ENCODE assay signal across 14 mouse cellular contexts in genomic region chr5:151102262-151102661, GRCm38 (mm10).
A peak's percentile ranks its signal among the peaks of the same experiment; 100 is the strongest.
DNase-seq lines count a peak whose midpoint lies in the region; ATAC-seq and TF ChIP-seq lines count a peak whose summit lies in the region.
"Had no signal": no experiment of that assay in that cellular context is flagged by ENCODE, and none has a peak within 500 bp of the region (broad histone marks: within the 10 kb centered on the region; RNA-seq: fewer than 3 reads in every experiment).

No protein-coding gene starts in this region.

- peaks cover 9% of the 10 kb centered on the region for H3K79me2 ChIP-seq in heart, adult 2 months (replicated peaks; ENCODE audit: control insufficient read depth, insufficient read depth, low read length)

- no peak for TF ChIP-seq POLR2A in heart, adult 2 months (IDR thresholded peaks at IDR 0.05; ENCODE audit: insufficient read depth, low read depth, low read length)
- no peak for TF ChIP-seq POLR2A in bone marrow macrophage, adult 2 months (IDR thresholded peaks at IDR 0.05; ENCODE audit: borderline replicate concordance, low read depth, low read length)
- no peak for TF ChIP-seq POLR2A in small intestine, adult 2 months (IDR thresholded peaks at IDR 0.05; ENCODE audit: low read depth, low read length)

- no peak for TF ChIP-seq EP300 in heart, adult 2 months (IDR thresholded peaks at IDR 0.05; ENCODE audit: insufficient read depth, low read depth, low read length)
- no peak for TF ChIP-seq EP300 in lung, postnatal 0 days (IDR thresholded peaks at IDR 0.05)

- H3K27ac ChIP-seq in heart, adult 2 months = no peak overlapping the region
- H3K27ac ChIP-seq in heart, embryonic 10.5 days = no peak overlapping the region
- no peak overlapping the region for H3K27ac ChIP-seq in lung, postnatal 0 days (ENCODE audit: low read length)
- H3K27ac ChIP-seq in bone marrow macrophage, adult 2 months (ENCODE audit: insufficient read depth, low read depth, low read length) = no peak overlapping the region
- no peak overlapping the region for H3K27ac ChIP-seq in small intestine, adult 2 months (ENCODE audit: insufficient read depth, low read depth, low read length)
- H3K27ac ChIP-seq: limb, embryonic 15.5 days had no signal

- no peak for ATAC-seq in lung, postnatal 0 days
- ATAC-seq: activated CD4-positive, CD25-positive, alpha-beta regulatory T cell, adult 4 months had no signal

- H3K9me3 ChIP-seq in heart, embryonic 10.5 days = no peaks in the 10 kb centered on the region
- H3K9me3 ChIP-seq in lung, postnatal 0 days (ENCODE audit: low read length) = no peaks in the 10 kb centered on the region
- H3K9me3 ChIP-seq: heart, embryonic 12.5 days; limb, embryonic 15.5 days had no signal

- no peak for DNase-seq in heart, adult 2 months
- DNase-seq in heart, embryonic 10.5 days (ENCODE audit: low spot score) = no peak
- DNase-seq in lung, postnatal 0 days (ENCODE audit: low spot score) = peak; percentile 3
- no peak for DNase-seq in lung, postnatal 36 days
- no peak for DNase-seq in gastrocnemius, adult 18-20 months (ENCODE audit: low spot score)
- DNase-seq in cerebellum, adult 11-12 months = no peak
- DNase-seq: cerebellum, adult 11 months; kidney, adult 9 months; spleen, adult 18-20 months had no signal

- no peak overlapping the region for H3K9ac ChIP-seq in heart, adult 2 months (ENCODE audit: low read depth, low read length)
- no peak overlapping the region for H3K9ac ChIP-seq in lung, postnatal 0 days (replicated peaks; ENCODE audit: low read depth)
- H3K9ac ChIP-seq: heart, embryonic 12.5 days; limb, embryonic 15.5 days had no signal

- WGBS in heart, adult 2 months = 65% methylated on average over 2 of the region's 2 CpGs
- WGBS in heart, embryonic 10.5 days = 44% methylated on average over 2 of the region's 2 CpGs
- 49% methylated on average over 2 of the region's 2 CpGs for WGBS in lung, postnatal 0 days
- 81% methylated on average over 2 of the region's 2 CpGs for WGBS in small intestine, adult 2 months

- H3K4me3 ChIP-seq in heart, adult 2 months = no peak overlapping the region
- no peak overlapping the region for H3K4me3 ChIP-seq in heart, embryonic 10.5 days
- no peak overlapping the region for H3K4me3 ChIP-seq in lung, postnatal 0 days (ENCODE audit: low read depth, low read length)
- H3K4me3 ChIP-seq in bone marrow macrophage, adult 2 months (ENCODE audit: insufficient read depth, low read length) = no peak overlapping the region
- no peak overlapping the region for H3K4me3 ChIP-seq in small intestine, adult 2 months (ENCODE audit: low read depth, low read length)
- H3K4me3 ChIP-seq: heart, embryonic 12.5 days; limb, embryonic 15.5 days had no signal

- H3K27me3 ChIP-seq in heart, adult 2 months (ENCODE audit: control insufficient read depth, insufficient read depth, low read length) = no peaks in the 10 kb centered on the region
- H3K27me3 ChIP-seq in heart, embryonic 10.5 days (ENCODE audit: insufficient read depth, poor library complexity, severe bottlenecking) = no peaks in the 10 kb centered on the region
- no peaks in the 10 kb centered on the region for H3K27me3 ChIP-seq in lung, postnatal 0 days (replicated peaks; ENCODE audit: insufficient read depth, low read length)
- no peaks in the 10 kb centered on the region for H3K27me3 ChIP-seq in small intestine, adult 2 months (ENCODE audit: control insufficient read depth, insufficient read depth, low read length)
- H3K27me3 ChIP-seq: heart, embryonic 12.5 days; limb, embryonic 15.5 days had no signal

- H3K4me1 ChIP-seq in heart, adult 2 months (ENCODE audit: control insufficient read depth, insufficient read depth, low read length) = peaks cover 4% of the 10 kb centered on the region
- peaks cover 10% of the 10 kb centered on the region for H3K4me1 ChIP-seq in heart, embryonic 10.5 days
- no peaks in the 10 kb centered on the region for H3K4me1 ChIP-seq in lung, postnatal 0 days (ENCODE audit: insufficient read depth, low read depth, low read length)
- no peaks in the 10 kb centered on the region for H3K4me1 ChIP-seq in bone marrow macrophage, adult 2 months (ENCODE audit: control insufficient read depth, insufficient read depth, low read length)
- peaks cover 15% of the 10 kb centered on the region; the same call in 1 of the 2 replicates for H3K4me1 ChIP-seq in small intestine, adult 2 months (ENCODE audit: control insufficient read depth, insufficient read depth, insufficient read length, low read length)

- H3K36me3 ChIP-seq in heart, adult 2 months (ENCODE audit: control insufficient read depth, insufficient read depth, low read length) = peaks cover 4% of the 10 kb centered on the region
- H3K36me3 ChIP-seq in heart, embryonic 10.5 days = no peaks in the 10 kb centered on the region
- H3K36me3 ChIP-seq in lung, postnatal 0 days (ENCODE audit: insufficient read depth, low read length) = no peaks in the 10 kb centered on the region
- H3K36me3 ChIP-seq in small intestine, adult 2 months (ENCODE audit: control insufficient read depth, insufficient read depth, low read length) = no peaks in the 10 kb centered on the region
- H3K36me3 ChIP-seq: heart, embryonic 12.5 days; limb, embryonic 15.5 days had no signal

- intact Hi-C loops in heart, adult 2 months (cut with DNase I) = no loop called here

- peak; percentile 52 for TF ChIP-seq CTCF in heart, adult 2 months (IDR thresholded peaks at IDR 0.05)
- TF ChIP-seq CTCF in lung, postnatal 0 days (IDR thresholded peaks at IDR 0.05) = peak; percentile 45
- TF ChIP-seq CTCF in bone marrow macrophage, adult 2 months (IDR thresholded peaks at IDR 0.05; ENCODE audit: low read depth, low read length) = peak; percentile 55
- TF ChIP-seq CTCF in small intestine, adult 2 months (IDR thresholded peaks at IDR 0.05; ENCODE audit: extremely low read depth, insufficient read length, insufficient replicate concordance, low read depth, low read length) = peak; percentile 62; the same call in 1 of the 2 replicates

- H3K4me2 ChIP-seq in lung, postnatal 0 days (replicated peaks; ENCODE audit: low read depth, low read length) = no peak overlapping the region
- H3K4me2 ChIP-seq: heart, embryonic 12.5 days; limb, embryonic 15.5 days had no signal
